ENCODE assay signal across 13 mouse cellular contexts in genomic region chr10:13331405-13332032, GRCm38 (mm10).
"Had no signal": no experiment of that assay in that cellular context is flagged by ENCODE, and none has a peak within 500 bp of the region (broad histone marks: within the 10 kb centered on the region; RNA-seq: fewer than 3 reads in every experiment).

No protein-coding gene starts in this region.

- H3K4me2 ChIP-seq: hindbrain, embryonic 15.5 days; limb, embryonic 13.5 days; midbrain, embryonic 12.5 days; neural tube, embryonic 13.5 days had no signal

- H3K36me3 ChIP-seq: hindbrain, embryonic 15.5 days; limb, embryonic 13.5 days; midbrain, embryonic 12.5 days; neural tube, embryonic 13.5 days had no signal

- H3K9me3 ChIP-seq: hindbrain, embryonic 15.5 days; limb, embryonic 13.5 days; midbrain, embryonic 12.5 days; neural tube, embryonic 13.5 days had no signal

- H3K4me1 ChIP-seq: midbrain, embryonic 12.5 days had no signal

- H3K9ac ChIP-seq: hindbrain, embryonic 15.5 days; limb, embryonic 13.5 days; liver, embryonic 14.5 days; midbrain, embryonic 12.5 days; neural tube, embryonic 13.5 days had no signal

- ATAC-seq: midbrain, embryonic 16.5 days had no signal

- DNase-seq: kidney, postnatal 14 days; left cerebral cortex, postnatal 4 days; lung, postnatal 10 days; retina, postnatal 1 day; right cerebral cortex, postnatal 14 days; thymus, adult 2 months; thymus, postnatal 25 days had no signal

- H3K27ac ChIP-seq: hindbrain, embryonic 15.5 days; limb, embryonic 13.5 days; liver, embryonic 14.5 days; midbrain, embryonic 12.5 days; neural tube, embryonic 13.5 days had no signal

- H3K4me3 ChIP-seq: hindbrain, embryonic 15.5 days; limb, embryonic 13.5 days; midbrain, embryonic 12.5 days; neural tube, embryonic 13.5 days had no signal

- H3K27me3 ChIP-seq: hindbrain, embryonic 15.5 days; limb, embryonic 13.5 days; midbrain, embryonic 12.5 days; neural tube, embryonic 13.5 days had no signal
